Mouse (Mus musculus) embryonic facial prominence, embryonic 13.5 days (tissue): ENCODE measurements around the gene Gm21985. TPM values are rescaled to one million over a fixed set of nuclear protein-coding genes. Genes with fewer than 3 reads are reported as not detected.
A peak's percentile ranks its signal among the peaks of the same experiment; 100 is the strongest.

Experiments
- ATAC-seq: fragments of 200-750 bp; cut with Nextera tagmentation; 2 replicates; pipeline ENCODE4 v1.8.0; 2017; ENCODE audit warnings: low read depth; ENCODE audit not compliant: insufficient number of reproducible peaks, insufficient read depth, low FRiP score, low TSS enrichment
- H3K27ac ChIP-seq: fragments of 300-500 bp; sonication (generic); 2 replicates; pipeline ENCODE4 v1.5.1; 2015; ENCODE audit warnings: moderate library complexity, mild to moderate bottlenecking, inconsistent platforms
- H3K27me3 ChIP-seq: fragments of 300-500 bp; sonication (generic); 2 replicates; pipeline ENCODE4 v1.6.1; 2015; ENCODE audit warnings: mild to moderate bottlenecking, inconsistent platforms
- H3K36me3 ChIP-seq: fragments of 300-500 bp; sonication (generic); 2 replicates; pipeline ENCODE4 v1.6.1; 2015; ENCODE audit warnings: mild to moderate bottlenecking, inconsistent platforms
- H3K4me1 ChIP-seq: fragments of 300-500 bp; sonication (generic); 2 replicates; pipeline ENCODE4 v1.6.1; 2015; ENCODE audit warnings: inconsistent platforms
- H3K4me2 ChIP-seq: fragments of 300-500 bp; sonication (generic); 2 replicates; pipeline ENCODE4 v1.6.1; 2015; ENCODE audit warnings: moderate library complexity, mild to moderate bottlenecking, inconsistent platforms
- H3K4me3 ChIP-seq: fragments of 300-500 bp; sonication (generic); 2 replicates; pipeline ENCODE4 v1.5.1; 2015; ENCODE audit warnings: mild to moderate bottlenecking, inconsistent platforms
- H3K9ac ChIP-seq: fragments of 300-500 bp; sonication (generic); 2 replicates; pipeline ENCODE4 v1.6.1; 2015; ENCODE audit warnings: mild to moderate bottlenecking, inconsistent platforms
- H3K9me3 ChIP-seq: fragments of 300-500 bp; sonication (generic); 2 replicates; pipeline ENCODE4 v1.6.1; 2016; ENCODE audit warnings: inconsistent platforms
- WGBS: fragments of 180-500 bp; shearing (Covaris S2); methylation state at CpG from one replicate; pipeline ENCODE4 v1.1.7; 2015; ENCODE audit warnings: mixed read lengths; 5-methylcytosine and 5-hydroxymethylcytosine counted together
- polyA plus RNA-seq: library from polyadenylated mRNA; unstranded; fragments of >200 nt; fragmentation: Nextera tagmentation; extraction: Ambion mirVana; gene quantifications from 2 replicates; pipeline ENCODE4 v1.2.1, GENCODE M21; 2015

The Gm21985 gene
- not detected in 2 replicates for polyA plus RNA-seq

- Histone ChIP-seq H3K9ac (peak within 1 kb of the TSS; percentile 83), H3K36me3 (no peaks in the 10 kb centered on the region), H3K4me3 (peak within 1 kb of the TSS; percentile 83), H3K4me1 (peaks cover 34% of the 10 kb centered on the region), H3K27me3 (no peaks in the 10 kb centered on the region), H3K9me3 (no peaks in the 10 kb centered on the region), H3K27ac (peak within 1 kb of the TSS; percentile 81), H3K4me2 (peak within 1 kb of the TSS; percentile 92)
- ATAC-seq: no peak; the same call in 1 of the 2 replicates
- 2% methylated on average over 11 of the region's 11 CpGs for WGBS
These were observed at the start of gene Gm21985 for GRCm38 (mm10) chr2:112266242-112266592. Gm21985 (plus strand) TSS chr2:112266314.

GRCm38 (mm10) chr2:112217614-112218013, 48.5 kb upstream of the Gm21985 start:
- Histone ChIP-seq H3K4me2 (no peak overlapping the region), H3K27me3 (no peaks in the 10 kb centered on the region), H3K27ac (no peak overlapping the region), H3K36me3 (no peaks in the 10 kb centered on the region), H3K4me1 (no peaks in the 10 kb centered on the region), H3K4me3 (no peak overlapping the region), H3K9ac (no peak overlapping the region), H3K9me3 (no peaks in the 10 kb centered on the region)
- 77% methylated on average over 6 of the region's 6 CpGs for WGBS
- no peak for ATAC-seq

- WGBS: 87% methylated on average over 5 of the region's 5 CpGs
These were observed 45.2 kb upstream of the Gm21985 start for GRCm38 (mm10) chr2:112220880-112221279.

GRCm38 (mm10) chr2:112222607-112223006, 43.5 kb upstream of the Gm21985 start:
- 73% methylated on average over 5 of the region's 5 CpGs for WGBS
- no peaks in the 10 kb centered on the region for H3K4me1 ChIP-seq
- no peak overlapping the region for H3K27ac ChIP-seq
- H3K27me3 ChIP-seq: no peaks in the 10 kb centered on the region
- no peak overlapping the region for H3K4me2 ChIP-seq
- no peaks in the 10 kb centered on the region for H3K36me3 ChIP-seq
- no peaks in the 10 kb centered on the region for H3K9me3 ChIP-seq
- H3K9ac ChIP-seq: no peak overlapping the region
- H3K4me3 ChIP-seq: no peak overlapping the region
- ATAC-seq: no peak

More at GRCm38 (mm10) chr2:112220880-112221279, 45.2 kb upstream of the Gm21985 start:
- Histone ChIP-seq H3K9me3 (no peaks in the 10 kb centered on the region), H3K36me3 (no peaks in the 10 kb centered on the region), H3K27me3 (no peaks in the 10 kb centered on the region), H3K4me2 (no peak overlapping the region), H3K9ac (no peak overlapping the region), H3K4me3 (no peak overlapping the region), H3K27ac (no peak overlapping the region), H3K4me1 (no peaks in the 10 kb centered on the region)
- no peak for ATAC-seq

GRCm38 (mm10) chr2:112224356-112224755, 41.8 kb upstream of the Gm21985 start:
- no peaks in the 10 kb centered on the region for H3K4me1 ChIP-seq
- no peaks in the 10 kb centered on the region for H3K36me3 ChIP-seq
- no peak overlapping the region for H3K9ac ChIP-seq
- H3K4me2 ChIP-seq: no peak overlapping the region
- 50% methylated on average over 4 of the region's 4 CpGs for WGBS
- ATAC-seq: no peak
- H3K27me3 ChIP-seq: no peaks in the 10 kb centered on the region
- no peak overlapping the region for H3K27ac ChIP-seq
- H3K9me3 ChIP-seq: no peaks in the 10 kb centered on the region
- H3K4me3 ChIP-seq: no peak overlapping the region

- H3K4me1 ChIP-seq: no peaks in the 10 kb centered on the region
- H3K36me3 ChIP-seq: no peaks in the 10 kb centered on the region
- H3K27me3 ChIP-seq: no peaks in the 10 kb centered on the region
- no peak overlapping the region for H3K27ac ChIP-seq
- H3K9ac ChIP-seq: no peak overlapping the region
- no peak overlapping the region for H3K4me3 ChIP-seq
- WGBS: 83% methylated on average over 1 of the region's 1 CpGs
- H3K4me2 ChIP-seq: no peak overlapping the region
- no peaks in the 10 kb centered on the region for H3K9me3 ChIP-seq
- no peak for ATAC-seq
These were observed 33.5 kb upstream of the Gm21985 start for GRCm38 (mm10) chr2:112232623-112233022.

- Histone ChIP-seq H3K9ac (no peak overlapping the region), H3K4me3 (no peak overlapping the region), H3K36me3 (no peaks in the 10 kb centered on the region), H3K27me3 (no peaks in the 10 kb centered on the region), H3K4me1 (peaks cover 12% of the 10 kb centered on the region; the same call in 1 of the 2 replicates), H3K9me3 (no peaks in the 10 kb centered on the region), H3K4me2 (no peak overlapping the region), H3K27ac (no peak overlapping the region)
- WGBS: 78% methylated on average over 2 of the region's 2 CpGs
- ATAC-seq: no peak
These were observed 29.5 kb upstream of the Gm21985 start for GRCm38 (mm10) chr2:112236620-112237019.

- no peak overlapping the region for H3K4me3 ChIP-seq
- peaks cover 14% of the 10 kb centered on the region; the same call in 1 of the 2 replicates for H3K4me1 ChIP-seq
- H3K27ac ChIP-seq: no peak overlapping the region
- no peaks in the 10 kb centered on the region for H3K36me3 ChIP-seq
- H3K9me3 ChIP-seq: no peaks in the 10 kb centered on the region
- no peak overlapping the region for H3K9ac ChIP-seq
- H3K27me3 ChIP-seq: no peaks in the 10 kb centered on the region
- WGBS: 8% methylated on average over 4 of the region's 4 CpGs
- ATAC-seq: no peak
- no peak overlapping the region for H3K4me2 ChIP-seq
These were observed 28.1 kb upstream of the Gm21985 start for GRCm38 (mm10) chr2:112238006-112238405.

- Histone ChIP-seq H3K9ac (peak within 1 kb of the TSS; percentile 83), H3K27me3 (no peaks in the 10 kb centered on the region), H3K36me3 (peaks cover 4% of the 10 kb centered on the region), H3K4me2 (peak within 1 kb of the TSS; percentile 89), H3K4me1 (peaks cover 14% of the 10 kb centered on the region; the same call in 1 of the 2 replicates), H3K4me3 (peak within 1 kb of the TSS; percentile 80), H3K27ac (peak within 1 kb of the TSS; percentile 96), H3K9me3 (no peaks in the 10 kb centered on the region)
- peak; percentile 83 for ATAC-seq
- WGBS: under 1% methylated on average over 86 of the region's 94 CpGs
These were observed 26.7 kb upstream of the Gm21985 start, which contains the start of gene Lpcat4 for GRCm38 (mm10) chr2:112239212-112239934. Lpcat4 (plus strand) TSS chr2:112239468.

GRCm38 (mm10) chr2:112239935-112240721, 26.0 kb upstream of the Gm21985 start:
- no peak; the same call in 1 of the 2 replicates for ATAC-seq
- peak overlapping the region; percentile 83 for H3K9ac ChIP-seq
- peak overlapping the region; percentile 96 for H3K27ac ChIP-seq
- H3K36me3 ChIP-seq: peaks cover 6% of the 10 kb centered on the region
- peaks cover 14% of the 10 kb centered on the region; the same call in 1 of the 2 replicates for H3K4me1 ChIP-seq
- peak overlapping the region; percentile 80 for H3K4me3 ChIP-seq
- peak overlapping the region; percentile 89 for H3K4me2 ChIP-seq
- WGBS: 1% methylated on average over 27 of the region's 28 CpGs
- H3K27me3 ChIP-seq: no peaks in the 10 kb centered on the region
- no peaks in the 10 kb centered on the region for H3K9me3 ChIP-seq

- H3K27ac ChIP-seq: no peak overlapping the region
- peaks cover 14% of the 10 kb centered on the region; the same call in 1 of the 2 replicates for H3K4me1 ChIP-seq
- WGBS: 75% methylated on average over 14 of the region's 14 CpGs
- no peak overlapping the region for H3K4me3 ChIP-seq
- no peaks in the 10 kb centered on the region for H3K9me3 ChIP-seq
- no peaks in the 10 kb centered on the region for H3K27me3 ChIP-seq
- H3K9ac ChIP-seq: no peak overlapping the region
- H3K4me2 ChIP-seq: no peak overlapping the region
- ATAC-seq: no peak
- peaks cover 12% of the 10 kb centered on the region for H3K36me3 ChIP-seq
These were observed 24.3 kb upstream of the Gm21985 start for GRCm38 (mm10) chr2:112241787-112242186.
